Mouse (Mus musculus): ENCODE results near the gene Tle4. TPM values are rescaled to one million over a fixed set of nuclear protein-coding genes. Genes with fewer than 3 reads are reported as not detected.

The Tle4 gene
- polyA plus RNA-seq, 1 experiment from 2014 or later = 13.0 TPM

- ATAC-seq (replicated peaks; ENCODE audit: low FRiP score) = no peak
- peaks cover 16% of the 10 kb centered on the region; the same call in 1 of the 2 replicates for H3K36me3 ChIP-seq (ENCODE audit: control insufficient read depth, insufficient read depth, low read length)
- H3K4me3 ChIP-seq (ENCODE audit: low read depth, low read length) = no peak overlapping the region
- DNase-seq (ENCODE audit: low spot score) = no peak
- WGBS = 82% methylated on average over 3 of the region's 3 CpGs
- no peak overlapping the region for H3K9ac ChIP-seq (ENCODE audit: low read depth, low read length)
- H3K4me2 ChIP-seq = no peak overlapping the region
- H3K9me3 ChIP-seq (ENCODE audit: control insufficient read depth, low read length) = no peaks in the 10 kb centered on the region
- H3K27me3 ChIP-seq (replicated peaks; ENCODE audit: control insufficient read depth, insufficient read depth, low read length) = no peaks in the 10 kb centered on the region
- no peak overlapping the region for H3K27ac ChIP-seq (ENCODE audit: low read depth, low read length)
- H3K4me1 ChIP-seq (replicated peaks; ENCODE audit: control insufficient read depth, insufficient read depth, low read length) = no peaks in the 10 kb centered on the region
Measured at GRCm38 (mm10) chr19:14449738-14450137, 148.1 kb downstream of the Tle4 start.

DNA sequence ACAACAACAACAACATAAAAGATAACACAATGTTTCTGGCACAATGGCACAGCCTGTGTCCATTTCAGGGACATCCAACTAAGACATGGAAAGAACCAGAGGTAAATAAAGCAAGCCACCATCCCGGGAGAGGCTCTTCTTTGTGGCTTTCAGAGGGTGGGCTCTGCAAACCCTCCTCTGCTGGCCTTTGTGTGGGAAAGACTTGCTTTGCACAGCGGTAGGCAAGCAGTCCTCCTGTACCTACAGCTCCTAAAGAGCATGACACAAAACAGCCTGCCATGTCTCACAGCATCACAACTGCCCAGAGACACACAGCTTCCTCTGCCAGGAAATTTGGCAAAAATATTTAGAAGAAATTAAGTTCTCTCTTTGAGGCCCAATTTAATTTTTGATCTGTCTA lies 149.3 kb downstream of the Tle4 start:
- Histone ChIP-seq H3K36me3 (ENCODE audit: control insufficient read depth, insufficient read depth, low read length) (peaks cover 16% of the 10 kb centered on the region; the same call in 1 of the 2 replicates), H3K27ac (ENCODE audit: low read depth, low read length) (no peak overlapping the region), H3K4me1 (replicated peaks; ENCODE audit: control insufficient read depth, insufficient read depth, low read length) (no peaks in the 10 kb centered on the region), H3K9me3 (ENCODE audit: control insufficient read depth, low read length) (no peaks in the 10 kb centered on the region), H3K9ac (ENCODE audit: low read depth, low read length) (no peak overlapping the region), H3K4me2 (no peak overlapping the region), H3K27me3 (replicated peaks; ENCODE audit: control insufficient read depth, insufficient read depth, low read length) (no peaks in the 10 kb centered on the region), H3K4me3 (ENCODE audit: low read depth, low read length) (no peak overlapping the region)
- no peak for DNase-seq (ENCODE audit: low spot score)
- 92% methylated on average over 2 of the region's 2 CpGs for WGBS
- no peak for ATAC-seq (replicated peaks; ENCODE audit: low FRiP score)

DNA sequence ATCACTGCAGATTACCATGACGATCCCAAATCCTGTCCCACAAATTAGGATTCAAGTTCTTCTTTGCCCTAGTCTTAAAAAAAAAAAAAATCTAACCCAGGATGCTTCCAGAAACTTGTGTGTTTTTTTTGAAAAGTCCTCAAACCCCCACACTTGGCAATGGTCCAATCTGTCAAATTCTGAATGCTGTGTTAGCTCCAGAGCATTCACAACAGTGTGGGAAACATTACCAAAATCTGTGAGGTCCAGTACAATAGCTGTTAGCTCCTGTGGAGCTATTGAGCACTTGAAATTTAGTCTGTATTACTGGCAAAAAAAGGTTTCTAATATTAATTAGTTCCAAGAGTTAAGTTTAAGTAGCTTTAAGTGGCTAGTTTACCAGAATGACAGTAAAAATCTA lies 150.4 kb downstream of the Tle4 start:
- Histone ChIP-seq H3K4me1 (replicated peaks; ENCODE audit: control insufficient read depth, insufficient read depth, low read length) (no peaks in the 10 kb centered on the region), H3K27ac (ENCODE audit: low read depth, low read length) (no peak overlapping the region), H3K4me2 (no peak overlapping the region), H3K9ac (ENCODE audit: low read depth, low read length) (no peak overlapping the region), H3K27me3 (replicated peaks; ENCODE audit: control insufficient read depth, insufficient read depth, low read length) (no peaks in the 10 kb centered on the region), H3K9me3 (ENCODE audit: control insufficient read depth, low read length) (no peaks in the 10 kb centered on the region), H3K4me3 (ENCODE audit: low read depth, low read length) (no peak overlapping the region), H3K36me3 (ENCODE audit: control insufficient read depth, insufficient read depth, low read length) (peaks cover 9% of the 10 kb centered on the region; the same call in 1 of the 2 replicates)
- DNase-seq (ENCODE audit: low spot score) (no peak), ATAC-seq (replicated peaks; ENCODE audit: low FRiP score) (no peak)
- 92% methylated on average over 1 of the region's 1 CpGs for WGBS

DNA sequence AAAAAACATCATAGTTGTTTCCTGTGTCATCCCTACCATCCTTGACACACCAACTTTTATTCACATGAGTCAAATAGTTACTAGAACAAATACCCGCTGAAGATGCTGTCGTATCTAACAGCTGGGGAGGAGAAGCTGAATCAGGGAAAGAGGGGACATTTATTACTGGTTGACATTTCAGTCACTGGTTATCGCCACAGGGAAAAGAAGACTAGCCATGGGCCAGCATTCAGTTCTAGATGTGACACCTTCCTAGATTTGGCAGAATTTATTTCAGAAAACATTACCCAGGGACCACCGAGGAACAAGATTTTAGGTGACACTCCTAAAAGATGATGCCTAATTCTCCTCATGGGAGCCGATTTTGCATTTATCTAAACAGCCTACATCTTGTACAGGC lies 156.0 kb downstream of the Tle4 start:
- H3K4me2 ChIP-seq = no peak overlapping the region
- ATAC-seq (replicated peaks; ENCODE audit: low FRiP score) (no peak), DNase-seq (ENCODE audit: low spot score) (no peak)
- WGBS = 86% methylated on average over 5 of the region's 5 CpGs
- no peak overlapping the region for H3K27ac ChIP-seq (ENCODE audit: low read depth, low read length)
- no peaks in the 10 kb centered on the region for H3K4me1 ChIP-seq (replicated peaks; ENCODE audit: control insufficient read depth, insufficient read depth, low read length)
- no peaks in the 10 kb centered on the region for H3K36me3 ChIP-seq (ENCODE audit: control insufficient read depth, insufficient read depth, low read length)
- no peaks in the 10 kb centered on the region for H3K9me3 ChIP-seq (ENCODE audit: control insufficient read depth, low read length)
- no peaks in the 10 kb centered on the region for H3K27me3 ChIP-seq (replicated peaks; ENCODE audit: control insufficient read depth, insufficient read depth, low read length)
- H3K9ac ChIP-seq (ENCODE audit: low read depth, low read length) = no peak overlapping the region
- no peak overlapping the region for H3K4me3 ChIP-seq (ENCODE audit: low read depth, low read length)

GRCm38 (mm10) chr19:14437226-14437625 lies 160.6 kb downstream of the Tle4 start:
- Histone ChIP-seq H3K9me3 (ENCODE audit: control insufficient read depth, low read length) (no peaks in the 10 kb centered on the region), H3K9ac (ENCODE audit: low read depth, low read length) (no peak overlapping the region), H3K27ac (ENCODE audit: low read depth, low read length) (no peak overlapping the region), H3K4me1 (replicated peaks; ENCODE audit: control insufficient read depth, insufficient read depth, low read length) (no peaks in the 10 kb centered on the region), H3K27me3 (replicated peaks; ENCODE audit: control insufficient read depth, insufficient read depth, low read length) (no peaks in the 10 kb centered on the region), H3K4me2 (no peak overlapping the region), H3K36me3 (ENCODE audit: control insufficient read depth, insufficient read depth, low read length) (no peaks in the 10 kb centered on the region), H3K4me3 (ENCODE audit: low read depth, low read length) (no peak overlapping the region)
- WGBS = 78% methylated on average over 7 of the region's 7 CpGs
- ATAC-seq (replicated peaks; ENCODE audit: low FRiP score) = no peak
- DNase-seq (ENCODE audit: low spot score) = no peak

GRCm38 (mm10) chr19:14436567-14436966 lies 161.3 kb downstream of the Tle4 start:
- H3K9ac ChIP-seq (ENCODE audit: low read depth, low read length) = no peak overlapping the region
- no peak for ATAC-seq (replicated peaks; ENCODE audit: low FRiP score)
- H3K36me3 ChIP-seq (ENCODE audit: control insufficient read depth, insufficient read depth, low read length) = no peaks in the 10 kb centered on the region
- 46% methylated on average over 2 of the region's 2 CpGs for WGBS
- H3K27ac ChIP-seq (ENCODE audit: low read depth, low read length) = no peak overlapping the region
- no peak for DNase-seq (ENCODE audit: low spot score)
- no peaks in the 10 kb centered on the region for H3K4me1 ChIP-seq (replicated peaks; ENCODE audit: control insufficient read depth, insufficient read depth, low read length)
- H3K4me2 ChIP-seq = no peak overlapping the region
- H3K27me3 ChIP-seq (replicated peaks; ENCODE audit: control insufficient read depth, insufficient read depth, low read length) = no peaks in the 10 kb centered on the region
- no peaks in the 10 kb centered on the region for H3K9me3 ChIP-seq (ENCODE audit: control insufficient read depth, low read length)
- H3K4me3 ChIP-seq (ENCODE audit: low read depth, low read length) = no peak overlapping the region

GRCm38 (mm10) chr19:14435681-14436376 lies 162.0 kb downstream of the Tle4 start:
- Histone ChIP-seq H3K36me3 (ENCODE audit: control insufficient read depth, insufficient read depth, low read length) (no peaks in the 10 kb centered on the region), H3K27me3 (replicated peaks; ENCODE audit: control insufficient read depth, insufficient read depth, low read length) (no peaks in the 10 kb centered on the region), H3K4me3 (ENCODE audit: low read depth, low read length) (no peak overlapping the region), H3K4me2 (no peak overlapping the region), H3K27ac (ENCODE audit: low read depth, low read length) (no peak overlapping the region), H3K9me3 (ENCODE audit: control insufficient read depth, low read length) (no peaks in the 10 kb centered on the region), H3K9ac (ENCODE audit: low read depth, low read length) (no peak overlapping the region), H3K4me1 (replicated peaks; ENCODE audit: control insufficient read depth, insufficient read depth, low read length) (no peaks in the 10 kb centered on the region)
- 45% methylated on average over 14 of the region's 14 CpGs for WGBS
- DNase-seq (ENCODE audit: low spot score) (no peak), ATAC-seq (replicated peaks; ENCODE audit: low FRiP score) (no peak)

DNA sequence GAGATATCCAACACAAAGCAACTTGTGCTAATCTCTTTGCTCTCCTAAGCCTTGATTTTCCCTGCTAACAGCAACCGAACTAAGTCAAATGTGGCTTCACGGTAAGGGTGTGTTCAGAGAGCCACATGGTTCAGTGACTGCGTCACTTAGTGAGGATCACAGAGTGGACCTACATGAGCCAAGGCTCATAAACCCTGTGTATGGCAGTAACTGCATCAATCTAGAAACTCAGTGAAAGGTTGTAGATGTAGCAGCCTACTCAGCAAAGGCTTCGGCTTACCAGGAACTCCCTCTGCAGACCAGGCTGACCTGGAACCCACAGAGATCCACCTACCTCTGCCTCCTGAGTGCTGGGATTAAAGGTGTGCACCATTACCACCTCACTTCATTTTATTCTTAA lies 164.0 kb downstream of the Tle4 start:
- Histone ChIP-seq H3K9me3 (ENCODE audit: control insufficient read depth, low read length) (no peaks in the 10 kb centered on the region), H3K27ac (ENCODE audit: low read depth, low read length) (no peak overlapping the region), H3K4me3 (ENCODE audit: low read depth, low read length) (no peak overlapping the region), H3K4me2 (no peak overlapping the region), H3K36me3 (ENCODE audit: control insufficient read depth, insufficient read depth, low read length) (no peaks in the 10 kb centered on the region), H3K4me1 (replicated peaks; ENCODE audit: control insufficient read depth, insufficient read depth, low read length) (no peaks in the 10 kb centered on the region), H3K9ac (ENCODE audit: low read depth, low read length) (no peak overlapping the region), H3K27me3 (replicated peaks; ENCODE audit: control insufficient read depth, insufficient read depth, low read length) (no peaks in the 10 kb centered on the region)
- ATAC-seq (replicated peaks; ENCODE audit: low FRiP score) (no peak), DNase-seq (ENCODE audit: low spot score) (no peak)
- WGBS = 84% methylated on average over 4 of the region's 4 CpGs

DNA sequence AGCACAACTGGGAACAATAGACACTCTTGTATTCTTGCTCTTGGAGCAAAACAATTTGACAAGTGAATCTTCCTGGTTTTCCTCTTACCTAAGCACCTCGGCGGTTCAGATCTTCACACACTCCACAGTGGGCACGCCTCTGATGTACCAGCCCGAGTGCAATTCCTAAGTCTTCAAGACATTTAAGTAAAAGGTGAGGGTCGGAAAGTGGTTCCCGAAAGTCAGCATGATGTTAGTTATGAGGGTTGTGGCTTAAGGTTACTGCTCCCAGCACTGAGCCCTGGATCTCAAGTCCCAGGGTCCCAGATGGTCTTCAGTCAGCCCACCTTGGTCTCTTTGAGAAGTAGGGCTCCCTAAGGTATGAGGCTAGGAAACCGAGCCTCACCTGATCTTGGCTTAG lies 165.4 kb downstream of the Tle4 start:
- Histone ChIP-seq H3K27me3 (replicated peaks; ENCODE audit: control insufficient read depth, insufficient read depth, low read length) (no peaks in the 10 kb centered on the region), H3K9me3 (ENCODE audit: control insufficient read depth, low read length) (no peaks in the 10 kb centered on the region), H3K27ac (ENCODE audit: low read depth, low read length) (no peak overlapping the region), H3K4me1 (replicated peaks; ENCODE audit: control insufficient read depth, insufficient read depth, low read length) (no peaks in the 10 kb centered on the region), H3K9ac (ENCODE audit: low read depth, low read length) (no peak overlapping the region), H3K4me2 (no peak overlapping the region), H3K36me3 (ENCODE audit: control insufficient read depth, insufficient read depth, low read length) (no peaks in the 10 kb centered on the region), H3K4me3 (ENCODE audit: low read depth, low read length) (no peak overlapping the region)
- WGBS = 89% methylated on average over 7 of the region's 7 CpGs
- DNase-seq (ENCODE audit: low spot score) = no peak
- no peak for ATAC-seq (replicated peaks; ENCODE audit: low FRiP score)
